Mouse (Mus musculus): ENCODE results near the gene Slc2a1. TPM values are rescaled to one million over a fixed set of nuclear protein-coding genes. Genes with fewer than 3 reads are reported as not detected.

Gene Slc2a1
- total RNA-seq, 1 experiment = 526 TPM

- Histone ChIP-seq H3K9me3 (ENCODE audit: control insufficient read depth, insufficient read depth, low read depth, low read length) (no peaks in the 10 kb centered on the region), H3K4me3 (ENCODE audit: insufficient read depth in 1 of 2, low read depth in 1 of 2, low read length in 2 of 2, poor library complexity in 1 of 2, severe bottlenecking in 1 of 2) (no peak overlapping the region), H3K27ac (ENCODE audit: insufficient read depth, low read depth, low read length, poor library complexity, severe bottlenecking) (no peak overlapping the region), H3K4me1 (ENCODE audit: control insufficient read depth in 2 of 2, insufficient read depth in 2 of 2, low read length in 2 of 2, poor library complexity in 1 of 2) (no peaks in the 10 kb centered on the region), H3K9ac (ENCODE audit: insufficient read depth, low read depth, low read length, poor library complexity, severe bottlenecking) (no peak overlapping the region), H3K36me3 (ENCODE audit: control insufficient read depth, insufficient read depth, low read length, poor library complexity, severe bottlenecking) (no peaks in the 10 kb centered on the region)
- no peak for DNase-seq (ENCODE audit: low read depth, low spot score)
- in situ Hi-C loops (cut with MboI; ENCODE audit: low sequenced_read_pairs in 2 of 2, unreplicated experiment in 2 of 2) = no loop called here
- TF ChIP-seq ZNF384 (IDR thresholded peaks at IDR 0.05; ENCODE audit: low read depth, low read length) = no peak
Measured at GRCm38 (mm10) chr4:119180133-119180707, 71.7 kb downstream of the Slc2a1 start.

GRCm38 (mm10) chr4:119181456-119181855, 72.9 kb downstream of the Slc2a1 start:
- Histone ChIP-seq H3K9me3 (ENCODE audit: control insufficient read depth, insufficient read depth, low read depth, low read length) (no peaks in the 10 kb centered on the region), H3K4me3 (ENCODE audit: insufficient read depth in 1 of 2, low read depth in 1 of 2, low read length in 2 of 2, poor library complexity in 1 of 2, severe bottlenecking in 1 of 2) (no peak overlapping the region), H3K36me3 (ENCODE audit: control insufficient read depth, insufficient read depth, low read length, poor library complexity, severe bottlenecking) (no peaks in the 10 kb centered on the region), H3K27ac (ENCODE audit: insufficient read depth, low read depth, low read length, poor library complexity, severe bottlenecking) (no peak overlapping the region), H3K4me1 (ENCODE audit: control insufficient read depth in 2 of 2, insufficient read depth in 2 of 2, low read length in 2 of 2, poor library complexity in 1 of 2) (no peaks in the 10 kb centered on the region), H3K9ac (ENCODE audit: insufficient read depth, low read depth, low read length, poor library complexity, severe bottlenecking) (no peak overlapping the region)
- in situ Hi-C loops (cut with MboI; ENCODE audit: low sequenced_read_pairs in 2 of 2, unreplicated experiment in 2 of 2) = no loop called here
- no peak for DNase-seq (ENCODE audit: low read depth, low spot score)
- TF ChIP-seq ZC3H11A (IDR thresholded peaks at IDR 0.05; ENCODE audit: borderline replicate concordance, low read depth, low read length) = no peak
- TF ChIP-seq ZNF384 (IDR thresholded peaks at IDR 0.05; ENCODE audit: low read depth, low read length) = no peak
- TF ChIP-seq MAFK (IDR thresholded peaks at IDR 0.05; ENCODE audit: insufficient read depth, low read depth, low read length) = no peak
- TF ChIP-seq CHD2 (IDR thresholded peaks at IDR 0.05; ENCODE audit: low read depth, low read length) = no peak

GRCm38 (mm10) chr4:119183525-119183924, 75.0 kb downstream of the Slc2a1 start:
- no peak overlapping the region for H3K9ac ChIP-seq (ENCODE audit: insufficient read depth, low read depth, low read length, poor library complexity, severe bottlenecking)
- H3K27ac ChIP-seq (ENCODE audit: insufficient read depth, low read depth, low read length, poor library complexity, severe bottlenecking) = no peak overlapping the region
- TF ChIP-seq HCFC1 (IDR thresholded peaks at IDR 0.05; ENCODE audit: borderline replicate concordance, insufficient read depth, low read length) (no peak), ZNF384 (IDR thresholded peaks at IDR 0.05; ENCODE audit: low read depth, low read length) (no peak), MAFK (IDR thresholded peaks at IDR 0.05; ENCODE audit: insufficient read depth, low read depth, low read length) (no peak), ZC3H11A (IDR thresholded peaks at IDR 0.05; ENCODE audit: borderline replicate concordance, low read depth, low read length) (no peak), CHD2 (IDR thresholded peaks at IDR 0.05; ENCODE audit: low read depth, low read length) (no peak)
- H3K4me1 ChIP-seq (ENCODE audit: control insufficient read depth in 2 of 2, insufficient read depth in 2 of 2, low read length in 2 of 2, poor library complexity in 1 of 2) = no peaks in the 10 kb centered on the region
- DNase-seq (ENCODE audit: low read depth, low spot score) = no peak
- H3K4me3 ChIP-seq (ENCODE audit: insufficient read depth in 1 of 2, low read depth in 1 of 2, low read length in 2 of 2, poor library complexity in 1 of 2, severe bottlenecking in 1 of 2) = no peak overlapping the region
- H3K36me3 ChIP-seq (ENCODE audit: control insufficient read depth, insufficient read depth, low read length, poor library complexity, severe bottlenecking) = no peaks in the 10 kb centered on the region
- in situ Hi-C loops (cut with MboI; ENCODE audit: low sequenced_read_pairs in 2 of 2, unreplicated experiment in 2 of 2) = no loop called here
- H3K9me3 ChIP-seq (ENCODE audit: control insufficient read depth, insufficient read depth, low read depth, low read length) = no peaks in the 10 kb centered on the region

GRCm38 (mm10) chr4:119185771-119186170, 77.3 kb downstream of the Slc2a1 start:
- Histone ChIP-seq H3K9me3 (ENCODE audit: control insufficient read depth, insufficient read depth, low read depth, low read length) (no peaks in the 10 kb centered on the region), H3K4me3 (ENCODE audit: insufficient read depth in 1 of 2, low read depth in 1 of 2, low read length in 2 of 2, poor library complexity in 1 of 2, severe bottlenecking in 1 of 2) (no peak overlapping the region), H3K4me1 (ENCODE audit: control insufficient read depth in 2 of 2, insufficient read depth in 2 of 2, low read length in 2 of 2, poor library complexity in 1 of 2) (no peaks in the 10 kb centered on the region), H3K36me3 (ENCODE audit: control insufficient read depth, insufficient read depth, low read length, poor library complexity, severe bottlenecking) (no peaks in the 10 kb centered on the region), H3K9ac (ENCODE audit: insufficient read depth, low read depth, low read length, poor library complexity, severe bottlenecking) (no peak overlapping the region), H3K27ac (ENCODE audit: insufficient read depth, low read depth, low read length, poor library complexity, severe bottlenecking) (no peak overlapping the region)
- no peak for DNase-seq (ENCODE audit: low read depth, low spot score)
- TF ChIP-seq HCFC1 (IDR thresholded peaks at IDR 0.05; ENCODE audit: borderline replicate concordance, insufficient read depth, low read length) (no peak), ZNF384 (IDR thresholded peaks at IDR 0.05; ENCODE audit: low read depth, low read length) (no peak), CHD2 (IDR thresholded peaks at IDR 0.05; ENCODE audit: low read depth, low read length) (no peak), ZC3H11A (IDR thresholded peaks at IDR 0.05; ENCODE audit: borderline replicate concordance, low read depth, low read length) (no peak), MAFK (IDR thresholded peaks at IDR 0.05; ENCODE audit: insufficient read depth, low read depth, low read length) (no peak)
- in situ Hi-C loops (cut with MboI; ENCODE audit: low sequenced_read_pairs in 2 of 2, unreplicated experiment in 2 of 2) = no loop called here

Other genes with a start within 250 kb of the Slc2a1 start
- not detected in 2 replicates for gene Olfr1331, start 244.1 kb upstream of the Slc2a1 start, total RNA-seq (2012; rRNA removed)
- not detected in 2 replicates for gene Olfr1330, start 220.1 kb upstream of the Slc2a1 start, total RNA-seq (2012; rRNA removed)
- not detected in 2 replicates for gene Olfr1329, start 191.2 kb upstream of the Slc2a1 start, total RNA-seq (2012; rRNA removed)
- gene Olfr1328, start 170.1 kb upstream of the Slc2a1 start, total RNA-seq (2012; rRNA removed) = 0.11 TPM in 1 of 2 replicates, not detected in the other
- not detected in 2 replicates for gene Lao1, start 147.1 kb upstream of the Slc2a1 start, total RNA-seq (2012; rRNA removed)
- gene Zfp691, start 65.5 kb downstream of the Slc2a1 start, total RNA-seq (2012; rRNA removed) = 3.9 and 5.4 TPM in 2 replicates
- 0.18 TPM in 1 of 2 replicates, not detected in the other for gene Ermap, start 81.3 kb downstream of the Slc2a1 start, total RNA-seq (2012; rRNA removed)
- 29.9 and 33.0 TPM in 2 replicates for gene Svbp, start 86.6 kb downstream of the Slc2a1 start, total RNA-seq (2012; rRNA removed)
- not detected in 2 replicates for gene Tmem269, start 109.5 kb downstream of the Slc2a1 start, total RNA-seq (2012; rRNA removed)
- gene AU022252, start 124.0 kb downstream of the Slc2a1 start, total RNA-seq (2012; rRNA removed) = 17.1 and 18.3 TPM in 2 replicates
- gene P3h1, start 124.2 kb downstream of the Slc2a1 start, total RNA-seq (2012; rRNA removed) = 61.9 and 113 TPM in 2 replicates
- 0.18 and 0.63 TPM in 2 replicates for gene Cldn19, start 146.7 kb downstream of the Slc2a1 start, total RNA-seq (2012; rRNA removed)
- gene Ybx1, start 185.9 kb downstream of the Slc2a1 start, total RNA-seq (2012; rRNA removed) = 574 and 855 TPM in 2 replicates
- 101 and 127 TPM in 2 replicates for gene Ppih, start 211.8 kb downstream of the Slc2a1 start, total RNA-seq (2012; rRNA removed)